Mouse (Mus musculus) heart, postnatal 14 days (tissue): ENCODE measurements around the gene Fam20a. TPM values are rescaled to one million over a fixed set of nuclear protein-coding genes. Genes with fewer than 3 reads are reported as not detected.

Experiments
- DNase-seq, 2 experiments: peaks; one replicate each; pipeline ENCODE4 v3.0.0; 2021 to 2022
- intact Hi-C: fragments of 180-260 bp; cut with DNase I; formaldehyde crosslinking; loops from one replicate; pipeline ENCODE4 v1.15.1; 2025
- total RNA-seq, 2 experiments: library from RNA; stranded (reverse); gene quantifications; 2 replicates each; pipeline ENCODE4 v1.2.3; 2021

The Fam20a gene
- total RNA-seq, 2 experiments from 2014 or later: 5.5 to 5.7 TPM

DNA sequence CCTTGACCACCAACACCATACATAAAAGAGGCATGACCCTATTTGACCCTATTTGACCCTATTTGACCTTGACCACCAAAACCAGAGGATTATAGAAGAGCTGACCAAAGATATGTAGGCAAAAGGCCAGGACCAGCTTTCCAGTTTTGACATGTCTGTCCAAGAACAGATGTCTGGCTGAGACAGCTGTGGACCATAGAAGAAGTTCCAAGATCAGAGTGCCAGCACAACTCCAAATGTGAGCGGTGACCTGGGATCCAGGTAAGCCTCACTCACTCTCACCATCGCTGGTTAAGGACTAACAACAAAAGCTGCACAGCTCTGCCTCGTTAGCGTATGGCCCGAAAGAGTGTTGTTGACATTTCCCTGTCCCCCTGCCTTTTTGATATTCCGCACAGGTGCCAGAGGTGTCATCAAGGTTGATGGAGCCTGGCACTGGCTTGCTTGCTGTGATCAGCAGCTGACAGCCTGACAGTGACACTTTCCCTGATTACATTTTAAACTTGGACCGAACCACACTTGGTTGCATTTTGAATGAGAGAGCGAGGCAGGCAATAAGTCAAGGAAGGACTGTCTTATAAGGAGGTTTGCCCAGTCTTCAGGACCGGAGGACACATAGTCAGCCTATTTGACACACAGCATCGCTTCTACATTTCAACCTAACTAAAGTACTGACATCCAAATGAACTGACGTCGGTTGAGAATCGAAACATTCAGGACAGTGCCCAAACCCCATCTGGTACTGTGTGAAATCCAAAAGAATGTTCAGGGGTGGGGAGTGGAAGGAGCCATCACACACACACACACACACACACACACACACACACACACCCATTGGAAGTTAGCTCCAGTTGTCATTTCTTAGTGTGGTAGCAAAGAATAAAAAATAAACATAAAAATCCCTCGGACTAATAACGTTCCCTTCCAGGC is 3.8 kb downstream of the Fam20a start:
- intact Hi-C loops: no loop called here
- no peak for DNase-seq

GRCm38 (mm10) chr11:109717448-109717847 is 4.6 kb downstream of the Fam20a start:
- intact Hi-C loops: no loop called here
- no peak for DNase-seq

DNA sequence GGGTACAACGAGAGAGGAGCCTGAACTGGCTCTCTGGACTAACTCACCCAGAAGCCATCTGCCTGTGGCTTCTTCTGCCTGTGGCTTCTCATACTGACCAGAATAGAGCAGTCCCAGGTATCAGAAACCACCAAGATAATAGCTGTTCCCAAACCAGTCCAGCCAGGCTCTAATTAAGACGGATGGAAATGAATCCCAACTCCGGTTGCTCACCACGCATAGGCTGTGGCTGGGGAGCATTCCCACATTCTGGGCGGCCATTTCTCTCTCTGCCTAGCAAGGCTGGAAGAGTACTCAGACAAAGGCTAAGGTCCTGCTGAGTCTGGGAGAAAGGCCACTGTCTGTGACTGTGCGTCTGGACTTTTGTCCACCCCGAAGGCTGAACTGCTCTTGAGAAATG is 5.1 kb downstream of the Fam20a start:
- no peak for DNase-seq
- intact Hi-C loops: no loop called here

GRCm38 (mm10) chr11:109715311-109715781 is 6.7 kb downstream of the Fam20a start:
- intact Hi-C loops: no loop called here

DNA sequence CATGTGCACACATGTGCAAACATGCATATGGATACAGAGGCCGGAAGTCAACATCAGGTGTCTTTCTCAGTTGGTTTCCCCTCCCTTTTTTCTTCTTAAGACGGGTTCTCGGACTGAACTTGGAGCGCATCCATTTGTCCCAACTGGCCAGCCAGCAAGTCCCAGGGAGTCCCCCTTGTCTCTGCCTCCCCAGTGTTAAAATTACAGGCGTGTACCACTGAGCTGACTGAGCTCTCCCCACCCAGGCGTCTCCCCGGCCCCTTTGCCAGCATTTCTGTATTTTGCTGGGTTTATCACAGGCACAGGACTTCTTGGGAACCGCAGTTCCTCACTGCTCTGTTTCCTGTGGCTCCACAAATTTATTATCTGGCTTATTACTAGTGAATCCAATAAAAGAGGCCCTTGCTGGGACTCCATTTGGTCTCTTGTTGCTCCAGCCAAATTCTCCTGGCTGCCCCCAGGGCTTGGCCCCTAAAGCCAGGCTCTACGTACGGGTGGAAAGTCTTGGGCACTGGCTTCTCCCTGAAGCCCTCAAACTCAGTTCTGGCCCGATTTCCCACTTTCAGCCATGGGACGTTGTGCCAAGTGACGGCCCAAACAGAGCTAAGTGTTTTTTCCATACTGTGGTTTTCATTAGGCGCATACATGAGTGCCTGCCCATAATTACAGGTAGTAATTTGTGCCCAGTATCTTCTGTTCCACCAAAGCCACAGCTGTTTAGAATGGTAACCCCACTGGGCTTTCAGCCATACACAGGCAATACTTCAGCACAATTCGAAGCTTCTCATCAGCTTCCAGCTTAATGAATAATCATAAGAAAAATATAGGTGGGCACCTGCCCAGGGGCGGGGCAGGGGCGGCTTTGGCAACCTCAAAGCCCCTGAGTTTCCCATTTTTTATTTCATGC is 7.5 kb downstream of the Fam20a start:
- peak in 1 of 2 experiments; percentile 36 for DNase-seq
- intact Hi-C loops: no loop called here

More at GRCm38 (mm10) chr11:109715311-109715781, 6.7 kb downstream of the Fam20a start:
- DNase-seq: no peak

- intact Hi-C loops: no loop called here
- DNase-seq: no peak
Measured at GRCm38 (mm10) chr11:109709501-109709900, 12.6 kb downstream of the Fam20a start.

GRCm38 (mm10) chr11:109708786-109709185 is 13.3 kb downstream of the Fam20a start:
- intact Hi-C loops: no loop called here
- DNase-seq: no peak

DNA sequence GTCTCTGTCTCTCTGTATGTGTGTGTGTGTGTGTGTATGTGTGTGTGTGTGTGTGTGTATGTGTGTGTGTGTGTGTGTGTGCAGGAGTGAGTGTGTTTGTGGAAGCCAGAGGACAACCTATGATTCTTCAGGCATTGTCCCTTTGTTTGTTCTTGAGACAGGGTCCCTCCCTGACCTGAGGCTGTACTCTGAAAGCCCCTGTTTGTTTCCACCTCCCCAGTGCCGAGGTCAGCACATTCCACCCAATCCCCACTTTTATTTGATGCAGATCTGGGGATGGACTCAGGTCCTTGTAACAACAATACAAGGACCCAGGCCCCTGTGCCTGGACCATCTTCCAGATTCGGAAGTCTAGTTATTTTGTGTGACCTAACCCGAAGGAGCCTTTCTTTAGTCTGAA is 14.6 kb downstream of the Fam20a start:
- intact Hi-C loops: no loop called here
- no peak for DNase-seq

DNA sequence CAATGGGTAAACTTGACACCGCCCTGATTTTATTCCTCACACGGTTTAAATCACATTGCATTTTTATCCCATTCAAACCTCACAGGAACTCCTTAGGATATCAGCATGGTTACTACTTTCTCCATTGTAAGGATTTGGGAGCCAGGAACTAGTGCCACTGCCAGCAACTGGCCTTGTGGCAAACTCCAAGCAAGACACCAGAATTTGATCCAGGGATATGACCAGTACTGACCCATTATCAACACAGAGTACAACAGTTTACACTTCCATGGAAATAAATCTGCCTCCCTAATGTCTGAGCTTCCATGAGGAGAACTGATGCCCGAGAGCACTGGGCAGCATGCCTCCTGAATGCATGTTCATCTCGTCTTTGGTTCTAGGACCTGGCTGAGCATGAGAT is 15.5 kb downstream of the Fam20a start:
- intact Hi-C loops: no loop called here
- DNase-seq: no peak

DNA sequence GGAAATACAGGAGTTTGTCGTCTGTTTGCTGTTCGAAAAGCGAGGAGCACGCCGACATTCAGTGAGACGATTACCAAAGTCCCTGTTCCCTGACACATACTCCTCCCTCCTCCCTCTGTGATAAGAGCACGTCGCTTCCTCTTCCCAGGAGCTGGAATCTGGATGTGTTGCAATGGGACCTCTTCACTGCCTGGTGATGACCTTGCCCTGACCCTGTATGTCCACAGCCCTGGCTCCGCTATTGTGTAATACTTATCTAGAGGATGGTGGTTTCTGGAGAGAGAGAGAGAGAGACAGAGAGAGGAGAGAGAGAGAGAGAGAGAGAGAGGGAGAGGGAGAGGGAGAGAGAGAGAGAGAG is 16.0 kb downstream of the Fam20a start:
- peak; percentile 21 to 39 for DNase-seq
- intact Hi-C loops: no loop called here

DNA sequence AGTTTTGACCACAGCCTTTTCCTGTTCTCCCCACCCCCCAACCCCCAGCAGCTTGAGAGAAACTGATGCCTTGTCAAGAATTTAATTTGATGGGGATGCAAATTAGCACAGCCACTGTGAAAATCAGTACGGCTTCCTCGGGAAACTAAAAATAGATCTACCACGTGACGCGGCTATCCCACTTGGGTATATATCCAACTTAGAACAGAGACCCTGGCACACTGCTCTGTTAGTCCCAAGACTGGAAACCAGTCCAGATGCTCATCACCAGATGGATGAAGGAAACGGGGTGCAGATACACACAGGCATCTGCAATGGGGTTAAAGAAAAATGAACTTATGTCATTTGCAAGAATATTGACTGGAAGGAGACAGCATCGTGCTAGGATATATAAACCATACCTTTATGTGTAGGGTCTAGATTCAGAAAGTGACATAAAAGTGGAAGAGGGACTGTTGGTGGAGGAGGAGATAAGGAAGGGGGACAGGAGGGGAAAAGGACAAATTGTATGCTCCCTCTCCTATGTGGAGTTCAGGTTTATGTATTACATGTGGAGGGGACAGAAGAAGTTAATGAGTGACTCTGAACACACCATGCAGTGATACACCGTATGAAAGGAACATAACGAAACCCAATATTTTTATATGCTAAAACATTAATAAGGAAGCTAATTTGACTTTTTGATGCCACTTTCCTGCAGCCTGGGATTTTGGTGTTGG is 16.6 kb downstream of the Fam20a start:
- intact Hi-C loops: no loop called here
- no peak for DNase-seq

DNA sequence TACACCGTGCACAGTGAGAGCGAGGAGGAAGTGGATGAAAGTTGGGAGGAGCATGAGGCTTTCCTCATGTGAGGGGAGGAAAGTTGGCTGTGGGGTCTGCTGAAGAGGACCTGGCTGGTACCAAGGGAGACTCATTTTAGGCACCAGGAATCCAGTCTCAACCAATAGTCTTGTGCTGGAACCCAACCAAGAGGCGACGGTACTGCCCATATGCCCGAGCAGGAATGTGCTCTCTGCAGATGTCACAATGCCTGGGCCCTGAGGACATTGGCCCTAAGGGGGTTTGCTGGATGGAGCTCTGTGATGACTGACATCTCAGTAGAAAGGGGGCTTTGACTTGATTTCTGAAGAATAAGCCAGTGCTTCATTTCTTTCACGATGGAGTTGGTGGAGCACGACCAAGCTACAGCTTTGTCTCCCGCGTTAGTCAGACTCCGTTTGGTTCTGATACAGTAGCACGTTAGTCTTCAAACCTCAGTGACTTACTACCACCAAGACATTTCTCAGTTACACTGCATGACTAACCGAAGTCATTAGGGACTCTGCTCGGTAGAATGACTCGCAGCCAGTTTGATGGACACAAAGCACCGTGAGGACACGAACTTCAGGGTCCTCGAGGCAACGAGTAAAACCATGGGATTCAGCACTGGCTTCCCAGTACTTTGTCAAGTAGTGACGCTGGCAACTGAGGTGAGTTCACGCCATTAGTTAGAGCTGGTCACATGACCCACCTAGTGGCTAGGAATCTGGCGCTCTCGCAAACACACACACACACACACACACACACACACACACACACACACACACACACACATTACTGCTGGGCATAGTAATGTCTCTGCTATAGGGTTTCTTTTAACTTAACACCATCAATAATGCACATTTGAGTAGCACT is 17.5 kb downstream of the Fam20a start:
- no peak for DNase-seq
- intact Hi-C loops: no loop called here

DNA sequence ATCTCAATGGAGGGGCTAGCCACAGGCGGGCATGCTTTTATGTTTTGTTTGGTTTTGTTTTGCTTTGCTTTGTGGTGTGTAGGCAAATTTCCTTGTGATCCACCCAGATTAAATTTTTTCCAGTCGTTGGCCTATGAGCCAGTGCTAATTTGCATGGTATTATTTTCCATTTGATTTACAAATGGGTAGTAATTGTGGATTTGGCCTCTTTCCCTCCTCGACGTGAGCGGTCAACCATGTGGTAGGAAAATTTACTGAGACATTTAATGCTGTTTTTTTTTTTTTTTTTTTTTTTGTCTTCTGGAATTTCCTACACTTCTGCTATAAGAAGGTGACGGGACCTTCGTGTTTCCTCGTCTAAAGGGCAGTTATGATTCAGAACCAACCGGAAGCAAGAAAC is 18.2 kb downstream of the Fam20a start:
- DNase-seq: no peak
- intact Hi-C loops: no loop called here

DNA sequence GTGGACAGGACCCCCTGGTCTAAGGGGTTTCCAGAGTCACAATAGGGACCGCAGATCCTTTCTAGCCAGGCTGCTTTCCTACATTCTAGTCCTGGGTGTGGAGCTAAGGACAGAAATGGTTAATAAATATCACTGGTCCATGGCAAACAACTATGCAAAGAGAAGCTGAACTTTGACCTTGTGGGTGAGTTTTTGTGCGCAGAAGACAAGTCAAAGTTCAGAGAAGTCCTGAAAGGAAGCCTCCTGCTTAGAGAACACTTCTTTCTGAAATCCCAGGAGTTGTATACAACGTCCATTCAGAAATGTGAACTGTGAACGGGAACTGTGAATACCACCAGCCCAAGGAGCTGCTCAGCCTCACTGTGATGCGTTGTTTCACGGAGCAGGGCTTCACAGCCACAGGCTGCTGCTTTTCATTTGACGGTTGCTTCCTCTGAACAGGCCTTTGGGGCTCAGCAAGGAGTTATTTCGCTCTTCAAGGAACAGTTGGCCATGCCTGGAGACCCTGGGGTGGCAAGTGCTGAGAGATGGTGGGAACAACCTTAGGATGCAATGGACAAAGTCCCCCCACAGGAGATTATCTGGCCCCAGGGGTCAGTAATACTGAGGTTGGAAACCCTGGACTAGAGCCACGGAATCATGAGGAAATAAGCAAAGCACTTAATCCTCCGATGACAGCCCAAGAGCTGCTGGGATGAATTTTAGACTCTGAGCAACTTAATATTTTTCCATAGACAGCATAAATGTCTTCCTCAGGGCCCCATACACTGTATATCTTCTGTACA is 19.9 kb downstream of the Fam20a start:
- no peak for DNase-seq
- intact Hi-C loops: no loop called here

GRCm38 (mm10) chr11:109700761-109701160 is 21.3 kb downstream of the Fam20a start:
- intact Hi-C loops: no loop called here
- peak in 1 of 2 experiments; percentile 47 for DNase-seq

GRCm38 (mm10) chr11:109699784-109700183 is 22.3 kb downstream of the Fam20a start:
- no peak for DNase-seq
- intact Hi-C loops: no loop called here

DNA sequence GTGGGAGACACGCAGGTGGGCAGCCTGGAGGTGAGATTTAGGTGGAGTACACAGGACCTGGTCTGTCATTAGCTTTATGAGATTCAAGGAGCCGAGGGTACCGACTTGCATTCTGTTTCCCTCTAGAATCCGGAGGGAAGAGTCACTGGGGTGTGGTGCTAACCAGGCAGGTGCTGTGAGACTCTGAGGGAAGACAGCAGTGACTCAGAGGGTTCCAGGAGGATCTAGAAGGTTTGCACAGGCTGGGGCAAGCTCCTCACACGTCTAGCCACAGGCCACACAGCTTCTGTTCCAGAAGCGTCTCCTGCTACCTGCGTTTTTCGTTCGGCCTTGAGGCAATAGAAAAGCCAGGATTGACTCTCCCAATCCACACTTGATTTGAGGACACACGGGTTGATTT is 23.3 kb downstream of the Fam20a start:
- no peak for DNase-seq
- intact Hi-C loops: no loop called here

GRCm38 (mm10) chr11:109697089-109697643 is 24.9 kb downstream of the Fam20a start:
- intact Hi-C loops: no loop called here
- DNase-seq: no peak
